Mouse (Mus musculus) MEL (cell line): ENCODE results near the gene Mslnl. TPM values are rescaled to one million over a fixed set of nuclear protein-coding genes. Genes with fewer than 3 reads are reported as not detected.

ENCODE experiments used
- DNase-seq: peaks from one replicate; pipeline ENCODE4 v3.0.0; 2011; ENCODE audit warnings: low read depth, low spot score
- H3K27ac ChIP-seq: 2 replicates; pipeline ENCODE4 v1.5.1; 2012; ENCODE audit warnings: low read depth, mild to moderate bottlenecking, control low read depth, low read length, moderate library complexity; ENCODE audit not compliant: control insufficient read depth
- H3K27me3 ChIP-seq, 2 experiments: fragments of 150-350 bp in 1 of 2; sonication (generic) in 1 of 2; 2 replicates each; pipeline ENCODE4 v1.6.1; 2012; ENCODE audit warnings: low read length in 2 of 2, mild to moderate bottlenecking in 2 of 2, improper control_type of control experiment in 1 of 2, moderate library complexity in 1 of 2; ENCODE audit not compliant: insufficient read depth in 2 of 2, control insufficient read depth in 1 of 2
- H3K36me3 ChIP-seq, 2 experiments: 2 replicates each; pipeline ENCODE4 v1.6.1; 2012 to 2014; ENCODE audit warnings: low read length in 2 of 2, improper control_type of control experiment in 1 of 2, inconsistent platforms in 1 of 2, mild to moderate bottlenecking in 1 of 2; ENCODE audit not compliant: insufficient read depth in 2 of 2, control insufficient read depth in 1 of 2
- H3K4me1 ChIP-seq, 2 experiments: fragments of 150-350 bp in 1 of 2; sonication (generic) in 1 of 2; 2 replicates each; pipeline ENCODE4 v1.6.1; 2012; ENCODE audit warnings: low read length in 2 of 2, improper control_type of control experiment in 1 of 2, mild to moderate bottlenecking in 1 of 2; ENCODE audit not compliant: insufficient read depth in 2 of 2, control insufficient read depth in 1 of 2
- H3K4me3 ChIP-seq, 2 experiments: fragments of 150-350 bp in 1 of 2; sonication (generic) in 1 of 2; 2 replicates each; pipeline ENCODE4 v1.5.1; 2012; ENCODE audit warnings: low read depth in 2 of 2, low read length in 2 of 2, mild to moderate bottlenecking in 2 of 2, moderate library complexity in 2 of 2, control low read depth in 1 of 2, improper control_type of control experiment in 1 of 2; ENCODE audit not compliant: control insufficient read depth in 1 of 2, insufficient read depth in 1 of 2
- H3K79me2 ChIP-seq: 2 replicates; pipeline ENCODE4 v1.6.1; 2012; ENCODE audit warnings: mild to moderate bottlenecking, low read length, moderate library complexity; ENCODE audit not compliant: control insufficient read depth, poor library complexity, insufficient read depth
- H3K9ac ChIP-seq: 2 replicates; pipeline ENCODE4 v1.6.1; 2012; ENCODE audit warnings: low read depth, mild to moderate bottlenecking, control low read depth, low read length, moderate library complexity; ENCODE audit not compliant: control insufficient read depth, poor library complexity, severe bottlenecking
- H3K9me3 ChIP-seq: fragments of 150-350 bp; sonication (generic); replicated peaks from 2 replicates; pipeline ENCODE4 v1.6.1; 2012; ENCODE audit warnings: mild to moderate bottlenecking, low read length, improper control_type of control experiment, moderate library complexity; ENCODE audit not compliant: insufficient read depth
- CHD1 ChIP-seq: IDR thresholded peaks from 2 replicates; pipeline ENCODE4 v1.6.1; 2012; ENCODE audit warnings: low read depth, mild to moderate bottlenecking, inconsistent platforms, low read length, improper control_type of control experiment
- CTCF ChIP-seq, 3 experiments: IDR thresholded peaks in 2 of 3; conservative IDR thresholded peaks in 1 of 3; 2 replicates each; pipeline ENCODE4 v1.5.1; 2011 to 2012; ENCODE audit warnings: low read length in 3 of 3, low read depth in 2 of 3, mild to moderate bottlenecking in 2 of 3, improper control_type of control experiment in 1 of 3, inconsistent platforms in 1 of 3, mixed read lengths in 1 of 3, moderate library complexity in 1 of 3; ENCODE audit not compliant: control insufficient read depth in 1 of 3, insufficient read depth in 1 of 3, poor library complexity in 1 of 3, severe bottlenecking in 1 of 3
- E2F4 ChIP-seq: IDR thresholded peaks from 2 replicates; pipeline ENCODE4 v1.6.1; 2011; ENCODE audit warnings: low read depth, low read length, improper control_type of control experiment, borderline replicate concordance
- ELF1 ChIP-seq: IDR thresholded peaks from 2 replicates; pipeline ENCODE4 v1.6.1; 2014; ENCODE audit warnings: low read depth, mild to moderate bottlenecking, inconsistent platforms, low read length, improper control_type of control experiment, moderate library complexity
- EP300 ChIP-seq, 2 experiments: IDR thresholded peaks; 2 replicates each; pipeline ENCODE4 v1.6.1; 2011; ENCODE audit warnings: improper control_type of control experiment in 2 of 2, low read length in 2 of 2, low read depth in 1 of 2, mild to moderate bottlenecking in 1 of 2
- GABPA ChIP-seq: IDR thresholded peaks from 2 replicates; pipeline ENCODE4 v1.6.1; 2012; ENCODE audit warnings: low read depth, mild to moderate bottlenecking, inconsistent platforms, low read length, improper control_type of control experiment, moderate library complexity
- GATA1 ChIP-seq: IDR thresholded peaks from 2 replicates; pipeline ENCODE4 v1.6.1; 2011; ENCODE audit warnings: low read depth, low read length, improper control_type of control experiment
- MAZ ChIP-seq: IDR thresholded peaks from 2 replicates; pipeline ENCODE4 v1.6.1; 2012; ENCODE audit warnings: low read depth, mild to moderate bottlenecking, inconsistent platforms, low read length, improper control_type of control experiment
- MXI1 ChIP-seq: IDR thresholded peaks from 2 replicates; pipeline ENCODE4 v1.6.1; 2011; ENCODE audit warnings: mild to moderate bottlenecking, low read depth, low read length, improper control_type of control experiment
- POLR2A ChIP-seq, 2 experiments: IDR thresholded peaks; 2 replicates each; pipeline ENCODE4 v1.6.1; 2011 to 2012; ENCODE audit warnings: low read length in 2 of 2, mild to moderate bottlenecking in 2 of 2, control low read depth in 1 of 2, improper control_type of control experiment in 1 of 2, low read depth in 1 of 2, moderate library complexity in 1 of 2; ENCODE audit not compliant: control insufficient read depth in 1 of 2, insufficient read depth in 1 of 2, poor library complexity in 1 of 2
- POLR2AphosphoS2 ChIP-seq: IDR thresholded peaks from 2 replicates; pipeline ENCODE4 v1.6.1; 2011; ENCODE audit warnings: low read length, improper control_type of control experiment
- RAD21 ChIP-seq: IDR thresholded peaks from 2 replicates; pipeline ENCODE4 v1.6.1; 2011; ENCODE audit warnings: mild to moderate bottlenecking, low read depth, low read length, improper control_type of control experiment
- SMC3 ChIP-seq: IDR thresholded peaks from 2 replicates; pipeline ENCODE4 v1.6.1; 2011; ENCODE audit warnings: low read depth, low read length, improper control_type of control experiment
- TAL1 ChIP-seq: IDR thresholded peaks from 2 replicates; pipeline ENCODE4 v1.6.1; 2012; ENCODE audit warnings: mild to moderate bottlenecking, inconsistent platforms, low read length, moderate library complexity, mixed read lengths
- TBP ChIP-seq: IDR thresholded peaks from 2 replicates; pipeline ENCODE4 v1.8.0; 2011; ENCODE audit warnings: low read depth, low read length, improper control_type of control experiment
- TCF12 ChIP-seq: IDR thresholded peaks from 2 replicates; pipeline ENCODE4 v1.6.1; 2014; ENCODE audit warnings: low read depth, mild to moderate bottlenecking, inconsistent platforms, low read length, improper control_type of control experiment, moderate library complexity
- USF1 ChIP-seq: IDR thresholded peaks from 2 replicates; pipeline ENCODE4 v1.6.1; 2014; ENCODE audit warnings: low read depth, mild to moderate bottlenecking, inconsistent platforms, low read length, improper control_type of control experiment, moderate library complexity
- ZNF384 ChIP-seq: IDR thresholded peaks from 2 replicates; pipeline ENCODE4 v1.6.1; 2012; ENCODE audit warnings: low read depth, mild to moderate bottlenecking, inconsistent platforms, low read length, improper control_type of control experiment
- polyA plus RNA-seq, 2 experiments: library from polyadenylated mRNA; stranded (reverse) in 1 of 2; unstranded in 1 of 2; fragments of >175 nt in 1 of 2; fragments of >200 nt in 1 of 2; gene quantifications; 2 replicates each; pipeline versions ENCODE4 v1.2.1 to v1.2.4; 2012; ENCODE audit warnings: low replicate concordance in 2 of 2, low read depth in 1 of 2; ENCODE audit not compliant: insufficient read length in 2 of 2, insufficient read depth in 1 of 2, missing spikeins in 1 of 2
- total RNA-seq: library from RNA; depleted of rRNA; stranded (reverse); fragments of 300-350 nt; gene quantifications from 2 replicates; pipeline ENCODE4 v1.2.3, GENCODE M21; 2012

Mslnl gene
- total and polyA plus RNA-seq, 3 experiments, result 0.08 TPM; not detected in 1

DNA sequence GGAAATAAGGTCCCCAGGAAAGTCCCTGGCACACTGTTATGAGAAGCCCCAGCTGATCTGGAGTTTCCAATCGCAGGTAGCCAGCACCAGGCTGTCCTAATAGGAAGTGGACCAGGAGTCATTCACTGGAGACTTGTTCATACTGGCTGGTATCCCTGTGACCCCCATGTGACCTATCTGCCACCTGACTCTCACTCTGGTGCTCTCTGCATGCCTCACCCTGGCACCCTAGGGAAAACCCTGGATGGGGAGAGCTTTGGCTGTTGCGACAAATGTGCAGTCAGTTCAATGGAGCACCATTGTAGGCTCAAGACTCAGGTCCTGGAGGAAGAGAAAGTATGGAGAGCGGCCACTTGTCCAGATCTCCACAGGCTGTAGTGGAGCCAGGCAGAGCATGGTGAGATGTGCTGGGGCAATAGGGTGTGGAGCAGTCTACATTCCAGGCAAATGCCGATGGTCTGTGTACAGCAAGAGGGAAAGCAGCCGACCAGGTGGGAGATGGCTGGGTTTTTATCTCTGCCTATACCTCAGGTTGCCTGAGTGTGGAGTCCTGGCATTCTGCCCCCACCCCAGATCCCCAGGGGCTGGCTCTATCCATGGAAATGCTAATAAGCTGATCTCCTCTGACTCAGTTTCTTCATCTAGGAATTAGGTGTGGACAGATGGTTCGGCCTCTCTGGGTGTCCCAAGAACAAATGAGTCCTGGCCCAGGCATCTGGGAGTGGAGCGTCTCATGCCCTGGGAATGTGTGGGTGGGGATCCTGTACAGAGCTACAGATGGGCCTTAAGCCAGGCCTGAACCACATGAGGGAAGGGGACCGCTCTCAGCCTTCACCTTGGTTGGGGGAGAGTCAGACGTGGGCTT, 20.8 kb downstream of the Mslnl start:
- Histone ChIP-seq H3K4me1 (no peaks in the 10 kb centered on the region), H3K27me3 (peaks cover 0 to 10% of the 10 kb centered on the region in 2 experiments; a peak in 3 of 4 replicates), H3K9ac (no peak overlapping the region), H3K9me3 (no peaks in the 10 kb centered on the region), H3K36me3 (no peaks in the 10 kb centered on the region), H3K79me2 (no peaks in the 10 kb centered on the region), H3K27ac (no peak overlapping the region), H3K4me3 (no peak overlapping the region)
- TF ChIP-seq SMC3 (no peak), POLR2AphosphoS2 (no peak), MXI1 (no peak), MAZ (no peak), POLR2A (IDR thresholded peaks at IDR 0.05; ENCODE audit: control insufficient read depth in 1 of 2, insufficient read depth in 1 of 2, low read depth in 1 of 2, low read length in 2 of 2, poor library complexity in 1 of 2) (no peak), EP300 (IDR thresholded peaks at IDR 0.05; ENCODE audit: low read depth in 1 of 2, low read length in 2 of 2) (no peak), GABPA (no peak), CTCF (IDR thresholded peaks at IDR 0.05 in 2 of 3, conservative IDR thresholded peaks at IDR 0.05 in 1 of 3; ENCODE audit: control insufficient read depth in 1 of 3, insufficient read depth in 1 of 3, low read depth in 2 of 3, low read length in 3 of 3, poor library complexity in 1 of 3, severe bottlenecking in 1 of 3) (no peak), ZNF384 (no peak), TCF12 (no peak), USF1 (no peak), E2F4 (no peak), GATA1 (no peak), TAL1 (no peak), RAD21 (no peak), CHD1 (no peak)
- DNase-seq, result no peak

- Histone ChIP-seq H3K4me1 (no peaks in the 10 kb centered on the region), H3K9ac (no peak overlapping the region), H3K79me2 (no peaks in the 10 kb centered on the region), H3K27ac (no peak overlapping the region), H3K9me3 (no peaks in the 10 kb centered on the region), H3K36me3 (no peaks in the 10 kb centered on the region), H3K4me3 (no peak overlapping the region), H3K27me3 (peaks cover 3 to 11% of the 10 kb centered on the region in 2 experiments)
- no peak for DNase-seq
- no peak for TF ChIP-seq TBP
- TF ChIP-seq ELF1, result no peak
- TF ChIP-seq EP300 (IDR thresholded peaks at IDR 0.05; ENCODE audit: low read depth in 1 of 2, low read length in 2 of 2), result no peak
- TF ChIP-seq MXI1, result no peak
- no peak for TF ChIP-seq GATA1
Observed at GRCm38 (mm10) chr17:25757691-25758090, 21.8 kb downstream of the Mslnl start.
